Mouse (Mus musculus): ENCODE results near the gene Cd68.

- TF ChIP-seq CTCF (IDR thresholded peaks at IDR 0.05; ENCODE audit: low read depth, low read length) (no peak), TAL1 (conservative IDR thresholded peaks at IDR 0.05; ENCODE audit: low read depth, low read length) (no peak), GATA1 (IDR thresholded peaks at IDR 0.05; ENCODE audit: borderline replicate concordance, low read length) (no peak)
Measured at GRCm38 (mm10) chr11:69709554-69710446, 43.8 kb upstream of the Cd68 start.

Data from G1E (cell line).